Mouse (Mus musculus) forebrain, embryonic 14.5 days (tissue): ENCODE results near the gene Gm20388. TPM values are rescaled to one million over a fixed set of nuclear protein-coding genes. Genes with fewer than 3 reads are reported as not detected.
A peak's percentile ranks its signal among the peaks of the same experiment; 100 is the strongest.

Experiments used
- ATAC-seq: fragments of 200-750 bp; cut with Nextera tagmentation; 2 replicates; pipeline ENCODE4 v1.8.0; 2017; ENCODE audit warnings: mild to moderate bottlenecking, moderate library complexity
- DNase-seq: peaks from one replicate; pipeline ENCODE4 v3.0.0-alpha.2; 2015; ENCODE audit warnings: low spot score
- H3K27ac ChIP-seq: fragments of 300-500 bp; sonication (generic); 2 replicates; pipeline ENCODE4 v1.5.1; 2014; ENCODE audit warnings: low read depth, mild to moderate bottlenecking, control low read depth, low read length, moderate library complexity
- H3K27me3 ChIP-seq: fragments of 300-500 bp; sonication (generic); replicated peaks from 2 replicates; pipeline ENCODE4 v1.6.1; 2014; ENCODE audit warnings: low read length, control low read depth, mixed read lengths; ENCODE audit not compliant: control insufficient read depth, insufficient read depth
- H3K36me3 ChIP-seq: fragments of 300-500 bp; sonication (generic); 2 replicates; pipeline ENCODE4 v1.6.1; 2014; ENCODE audit warnings: low read length, control low read depth; ENCODE audit not compliant: control insufficient read depth, insufficient read depth
- H3K4me1 ChIP-seq: fragments of 300-500 bp; sonication (generic); 2 replicates; pipeline ENCODE4 v1.6.1; 2014; ENCODE audit warnings: antibody characterized with exemption, low read length, control low read depth; ENCODE audit not compliant: control insufficient read depth, insufficient read depth
- H3K4me2 ChIP-seq: fragments of 300-500 bp; sonication (generic); 2 replicates; pipeline ENCODE4 v1.6.1; 2014; ENCODE audit warnings: mild to moderate bottlenecking, control low read depth, low read length
- H3K4me3 ChIP-seq: fragments of 300-500 bp; sonication (generic); 2 replicates; pipeline ENCODE4 v1.5.1; 2014; ENCODE audit warnings: low read depth, low read length, control low read depth
- H3K9ac ChIP-seq: fragments of 300-500 bp; sonication (generic); 2 replicates; pipeline ENCODE4 v1.6.1; 2014; ENCODE audit warnings: mild to moderate bottlenecking, low read length, control low read depth, moderate library complexity
- H3K9me3 ChIP-seq: fragments of 300-500 bp; sonication (generic); replicated peaks from 2 replicates; pipeline ENCODE4 v1.6.1; 2016; ENCODE audit warnings: low read length, control low read depth, mixed read lengths; ENCODE audit not compliant: control insufficient read depth
- whole genome bisulfite sequencing: fragments of 180-500 bp; shearing (Covaris S2); extraction: QIAGEN DNeasy Blood & Tissue Kit; methylation state at CpG from one replicate; pipeline ENCODE4 v1.1.7; 2014; 5-methylcytosine and 5-hydroxymethylcytosine counted together
- polyA plus RNA-seq: library from polyadenylated mRNA; unstranded; fragments of >200 nt; fragmentation: Nextera tagmentation; extraction: Ambion mirVana; gene quantifications from 2 replicates; pipeline ENCODE4 v1.2.1, GENCODE M21; 2014

Gene Gm20388
- polyA plus RNA-seq, 1 experiment from 2014 or later: 7.4 TPM

GRCm38 (mm10) chr8:123136287-123136686, 3225.6 kb downstream of the Gm20388 start:
- Histone ChIP-seq H3K9ac (no peak overlapping the region), H3K27me3 (no peaks in the 10 kb centered on the region), H3K9me3 (0 out of 2 replicates have a peak, but pooled peaks cover 2% of the 10 kb centered on the region), H3K4me1 (peaks cover 24% of the 10 kb centered on the region), H3K4me3 (no peak overlapping the region), H3K4me2 (no peak overlapping the region), H3K27ac (0 out of 2 replicates have a peak overlapping the region, but pooled peaks have one; percentile 58), H3K36me3 (no peaks in the 10 kb centered on the region)
- WGBS: 83% methylated on average over 9 of the region's 9 CpGs
- ATAC-seq (no peak), DNase-seq (no peak)

- Histone ChIP-seq H3K4me3 (no peak overlapping the region), H3K4me2 (no peak overlapping the region), H3K4me1 (peaks cover 27% of the 10 kb centered on the region), H3K27me3 (no peaks in the 10 kb centered on the region), H3K27ac (peak overlapping the region; percentile 40; the same call in 1 of the 2 replicates), H3K36me3 (no peaks in the 10 kb centered on the region), H3K9me3 (0 out of 2 replicates have a peak, but pooled peaks cover 2% of the 10 kb centered on the region), H3K9ac (no peak overlapping the region)
- DNase-seq (peak; percentile 91), ATAC-seq (peak; percentile 92)
- 5% methylated on average over 2 of the region's 2 CpGs for WGBS
Measured at GRCm38 (mm10) chr8:123137645-123138077, 3227.0 kb downstream of the Gm20388 start.

- H3K4me1 ChIP-seq: peaks cover 27% of the 10 kb centered on the region
- ATAC-seq: no peak
- H3K27me3 ChIP-seq: no peaks in the 10 kb centered on the region
- no peaks in the 10 kb centered on the region for H3K9me3 ChIP-seq
- no peaks in the 10 kb centered on the region for H3K36me3 ChIP-seq
- DNase-seq: no peak
- H3K27ac ChIP-seq: no peak overlapping the region
- H3K9ac ChIP-seq: no peak overlapping the region
- no peak overlapping the region for H3K4me3 ChIP-seq
- WGBS: 50% methylated on average over 4 of the region's 4 CpGs
- H3K4me2 ChIP-seq: no peak overlapping the region
Measured at GRCm38 (mm10) chr8:123138741-123139140, 3228.1 kb downstream of the Gm20388 start.

GRCm38 (mm10) chr8:123141741-123142462, 3231.3 kb downstream of the Gm20388 start:
- no peak overlapping the region for H3K4me2 ChIP-seq
- no peak overlapping the region for H3K4me3 ChIP-seq
- H3K9me3 ChIP-seq: no peaks in the 10 kb centered on the region
- peaks cover 8% of the 10 kb centered on the region; the same call in 1 of the 2 replicates for H3K4me1 ChIP-seq
- H3K36me3 ChIP-seq: no peaks in the 10 kb centered on the region
- no peak overlapping the region for H3K9ac ChIP-seq
- WGBS: 67% methylated on average over 14 of the region's 14 CpGs
- DNase-seq (peak; percentile 83), ATAC-seq (peak; percentile 16; the same call in 1 of the 2 replicates)
- no peak overlapping the region for H3K27ac ChIP-seq
- no peaks in the 10 kb centered on the region for H3K27me3 ChIP-seq

- H3K4me1 ChIP-seq: 0 out of 2 replicates have a peak, but pooled peaks cover 3% of the 10 kb centered on the region
- H3K36me3 ChIP-seq: no peaks in the 10 kb centered on the region
- no peaks in the 10 kb centered on the region for H3K27me3 ChIP-seq
- no peaks in the 10 kb centered on the region for H3K9me3 ChIP-seq
- H3K4me2 ChIP-seq: no peak overlapping the region
- WGBS: 66% methylated on average over 6 of the region's 6 CpGs
- H3K27ac ChIP-seq: no peak overlapping the region
- DNase-seq: no peak
- no peak overlapping the region for H3K4me3 ChIP-seq
- no peak for ATAC-seq
- H3K9ac ChIP-seq: no peak overlapping the region
Measured at GRCm38 (mm10) chr8:123145279-123145678, 3234.6 kb downstream of the Gm20388 start.

GRCm38 (mm10) chr8:123146390-123146789, 3235.7 kb downstream of the Gm20388 start:
- Histone ChIP-seq H3K27me3 (no peaks in the 10 kb centered on the region), H3K4me2 (no peak overlapping the region), H3K4me1 (0 out of 2 replicates have a peak, but pooled peaks cover 3% of the 10 kb centered on the region), H3K9ac (no peak overlapping the region), H3K27ac (no peak overlapping the region), H3K36me3 (no peaks in the 10 kb centered on the region), H3K4me3 (no peak overlapping the region), H3K9me3 (no peaks in the 10 kb centered on the region)
- DNase-seq: no peak
- ATAC-seq: no peak
- WGBS: 75% methylated on average over 7 of the region's 7 CpGs

GRCm38 (mm10) chr8:123150737-123151171, 3240.1 kb downstream of the Gm20388 start:
- 80% methylated on average over 9 of the region's 9 CpGs for WGBS
- ATAC-seq (no peak), DNase-seq (no peak)
- Histone ChIP-seq H3K27ac (no peak overlapping the region), H3K9me3 (no peaks in the 10 kb centered on the region), H3K36me3 (no peaks in the 10 kb centered on the region), H3K4me2 (no peak overlapping the region), H3K9ac (no peak overlapping the region), H3K27me3 (no peaks in the 10 kb centered on the region), H3K4me1 (no peaks in the 10 kb centered on the region), H3K4me3 (no peak overlapping the region)

GRCm38 (mm10) chr8:123155177-123155576, 3244.5 kb downstream of the Gm20388 start:
- Histone ChIP-seq H3K4me1 (no peaks in the 10 kb centered on the region), H3K9ac (no peak overlapping the region), H3K27ac (no peak overlapping the region), H3K27me3 (no peaks in the 10 kb centered on the region), H3K36me3 (no peaks in the 10 kb centered on the region), H3K4me2 (no peak overlapping the region), H3K4me3 (no peak overlapping the region), H3K9me3 (no peaks in the 10 kb centered on the region)
- ATAC-seq: no peak
- WGBS: 87% methylated on average over 5 of the region's 5 CpGs
- no peak for DNase-seq

- Histone ChIP-seq H3K4me1 (no peaks in the 10 kb centered on the region), H3K27me3 (no peaks in the 10 kb centered on the region), H3K27ac (no peak overlapping the region), H3K36me3 (no peaks in the 10 kb centered on the region), H3K4me2 (no peak overlapping the region), H3K4me3 (no peak overlapping the region), H3K9ac (no peak overlapping the region), H3K9me3 (no peaks in the 10 kb centered on the region)
- DNase-seq: no peak
- WGBS: 82% methylated on average over 9 of the region's 9 CpGs
- ATAC-seq: no peak
Measured at GRCm38 (mm10) chr8:123156070-123156773, 3245.6 kb downstream of the Gm20388 start.
